Mouse (Mus musculus) cerebellum, postnatal 14 days (tissue): Measurements from ENCODE around the gene Rfesd.

Source experiments
- DNase-seq, 2 experiments: peaks; one replicate each; pipeline ENCODE4 v3.0.0; 2021; ENCODE audit warnings: mixed read lengths in 2 of 2

The Rfesd gene

DNA sequence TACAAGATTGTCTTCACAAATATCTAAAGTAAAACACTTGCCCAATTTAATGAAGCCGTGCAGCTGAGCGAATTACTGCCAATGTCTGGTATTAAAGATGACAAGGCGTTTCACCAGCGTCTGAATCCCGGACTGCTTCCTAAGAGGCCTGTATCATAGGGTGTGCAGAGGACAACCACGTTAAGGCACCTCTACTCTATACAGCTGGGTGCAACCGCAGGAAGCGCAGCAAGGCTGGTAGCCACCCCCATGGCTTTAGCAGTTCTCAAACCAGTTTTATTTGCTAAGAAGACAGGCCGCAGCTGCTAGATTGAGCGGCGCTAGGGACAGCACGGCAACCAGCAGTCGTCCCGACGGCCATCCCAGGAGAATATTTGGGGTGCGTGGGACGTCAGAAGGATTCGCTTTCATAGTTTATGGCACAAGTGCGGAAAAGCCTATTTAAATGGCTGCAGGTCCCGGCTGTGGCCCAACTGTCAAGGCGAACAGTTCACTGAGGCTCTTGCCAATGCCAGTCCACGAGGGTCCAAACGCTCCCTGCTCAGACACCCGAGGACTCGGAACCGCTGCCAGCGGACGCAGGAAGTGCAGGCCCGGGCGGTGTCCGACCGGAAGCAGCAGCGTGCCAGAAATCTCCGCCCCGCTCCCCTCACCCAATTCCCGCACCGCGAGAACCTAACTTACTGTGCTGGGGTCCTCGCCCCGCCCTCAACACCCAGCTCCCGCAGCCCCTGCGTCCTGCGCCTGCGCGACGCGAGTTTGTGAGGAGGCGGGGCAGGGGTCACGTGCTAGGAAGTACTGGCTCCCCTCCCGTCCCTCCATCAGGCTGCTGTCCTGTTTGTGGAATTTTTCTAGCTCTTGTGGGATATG, at the start of gene Rfesd:
Gene Rfesd, minus strand, starts transcription at position 746 of the 870 bp plus-strand sequence.
- peak; percentile 97 to 98 for DNase-seq

DNA sequence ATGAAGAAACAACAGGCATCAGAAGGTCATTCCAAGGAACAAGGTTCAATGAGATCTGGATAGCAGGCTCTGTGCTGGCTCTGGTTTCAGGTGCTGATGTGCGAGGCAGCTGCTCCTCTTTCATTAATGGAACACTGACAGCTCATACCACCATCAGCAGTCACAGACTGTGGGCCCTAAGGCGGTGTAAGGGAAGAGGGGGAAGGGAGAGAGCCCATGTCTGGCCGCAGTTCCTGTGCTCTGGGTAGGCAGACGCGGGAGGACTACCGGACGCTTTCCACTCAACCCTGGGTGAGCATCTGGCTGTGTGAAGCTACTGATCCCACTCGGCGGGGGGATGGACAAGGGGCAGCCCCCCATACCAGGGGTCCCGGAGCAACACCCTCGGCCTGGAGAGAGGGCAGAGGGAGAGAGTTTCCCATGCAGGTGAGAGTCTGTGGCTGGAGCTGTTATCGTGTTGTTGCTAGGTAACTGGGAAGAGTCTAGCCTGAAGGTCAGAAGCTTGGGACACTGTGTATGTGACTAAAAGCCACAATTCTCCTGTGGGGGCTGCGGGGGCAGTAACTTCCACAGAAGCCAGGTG, 45.9 kb upstream of the Rfesd start:
- no peak for DNase-seq

DNA sequence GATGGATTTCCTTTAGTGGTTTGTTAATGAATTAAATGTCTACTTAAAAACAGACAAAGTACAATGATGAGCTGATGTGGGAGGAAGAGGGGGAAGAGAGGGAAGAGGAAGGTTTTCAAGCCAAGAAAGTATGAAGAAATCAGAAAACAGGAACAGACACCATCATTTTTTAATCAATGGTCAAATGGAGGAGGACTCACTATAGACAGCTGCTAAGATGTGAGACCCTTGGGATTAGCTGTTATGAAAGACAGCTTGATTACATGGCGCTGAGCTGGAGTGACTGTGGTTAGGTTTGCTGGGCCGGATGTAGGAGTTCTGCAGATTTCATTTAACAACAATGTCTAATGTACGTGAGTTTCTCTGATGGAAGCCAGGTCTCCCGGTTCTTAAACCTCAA, 45.0 kb upstream of the Rfesd start:
- no peak for DNase-seq

DNA sequence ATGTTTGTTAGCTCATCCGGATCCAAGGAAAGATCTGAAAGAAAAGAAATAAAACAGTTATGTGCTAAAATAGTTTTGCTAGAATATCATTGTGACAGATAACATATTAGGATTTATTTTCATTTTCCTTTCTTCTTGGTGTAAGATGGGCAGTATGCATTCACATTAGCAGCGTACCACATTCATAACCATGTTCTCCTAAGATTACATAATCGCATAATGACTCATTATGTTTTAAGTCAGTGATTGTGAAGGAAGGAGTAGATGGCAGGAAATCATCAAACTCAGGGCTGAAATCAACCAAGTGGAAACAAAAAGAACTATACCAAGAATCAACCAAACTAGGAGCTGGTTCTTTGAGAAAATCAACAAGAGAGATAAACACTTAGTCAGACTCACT, 44.0 kb upstream of the Rfesd start:
- no peak for DNase-seq

DNA sequence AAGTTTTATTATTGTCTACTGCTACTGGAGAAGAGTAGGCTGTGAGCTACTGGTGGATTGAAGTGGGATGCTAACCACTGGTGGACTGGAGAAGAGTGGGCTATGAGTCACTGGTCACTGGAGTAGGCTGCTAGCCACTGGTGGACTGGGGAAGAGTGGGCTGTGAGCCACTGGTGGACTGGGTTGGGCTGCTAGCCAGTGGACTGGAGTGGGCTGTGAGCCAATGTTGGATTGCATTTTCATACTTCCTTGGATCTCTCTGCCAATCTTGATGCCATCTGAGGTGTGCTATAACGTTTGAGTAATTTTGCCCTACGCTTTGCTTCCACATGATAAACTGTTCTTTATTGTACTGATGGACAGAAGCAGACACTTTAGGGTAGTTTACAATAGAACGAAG, 43.6 kb upstream of the Rfesd start:
- DNase-seq, result peak; percentile 66 to 76

DNA sequence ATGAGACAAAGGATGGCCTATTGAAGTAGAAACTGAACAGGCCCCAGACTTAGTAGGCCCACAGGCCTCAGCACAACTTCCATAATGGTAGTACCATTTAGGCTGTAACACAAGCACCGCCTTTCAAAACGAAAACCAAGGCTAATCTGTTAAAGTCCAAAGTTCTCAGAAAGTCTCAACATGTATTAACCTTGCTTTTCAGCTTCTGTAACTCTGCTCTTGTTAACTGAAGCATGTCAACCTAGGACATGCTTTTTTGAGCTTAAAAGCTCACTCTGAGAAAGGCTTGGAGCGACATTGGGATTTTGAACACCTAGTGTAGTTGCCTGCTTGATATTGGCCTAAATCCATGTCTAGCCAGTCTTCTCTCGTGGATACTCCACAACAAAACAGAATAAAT, 41.1 kb upstream of the Rfesd start:
- no peak for DNase-seq

DNA sequence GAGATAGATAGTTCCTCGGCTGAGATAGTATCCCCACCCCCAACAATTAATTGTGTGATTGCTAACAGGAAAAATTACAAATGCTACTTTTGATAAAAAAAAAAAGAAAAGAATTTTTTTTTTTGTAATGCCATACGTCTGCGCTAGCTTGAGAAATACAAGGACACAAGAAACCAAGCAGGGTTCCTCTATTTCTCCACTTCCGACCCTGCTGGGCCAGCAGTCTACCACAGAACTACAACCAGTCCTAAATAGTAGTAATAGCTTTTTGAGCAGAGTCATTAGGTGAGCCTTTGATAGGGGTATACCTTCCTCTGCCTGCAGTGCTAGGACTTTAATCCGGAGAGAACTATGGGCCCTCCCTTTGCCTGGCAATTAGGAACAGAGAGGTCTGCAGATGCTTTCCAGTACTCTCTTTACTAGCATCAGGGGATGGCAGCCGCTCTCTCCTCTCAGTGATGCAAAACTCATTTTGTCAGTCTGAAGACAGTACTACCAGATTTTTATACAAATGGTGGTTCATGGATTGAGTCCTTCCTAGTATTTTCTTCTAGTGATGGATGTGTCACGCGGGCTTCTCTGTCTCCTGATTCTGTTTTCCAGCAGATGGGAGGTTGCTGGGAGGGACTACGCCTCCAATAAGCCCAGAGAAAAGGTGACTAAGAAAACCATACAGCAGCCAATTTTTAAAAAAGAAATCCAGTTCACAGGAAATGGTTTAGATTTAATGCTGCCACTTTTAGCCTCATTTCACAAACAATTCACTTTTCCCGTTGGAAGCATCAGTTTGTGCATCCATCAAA, 38.9 kb upstream of the Rfesd start:
- peak in 1 of 2 experiments; percentile 10 for DNase-seq

DNA sequence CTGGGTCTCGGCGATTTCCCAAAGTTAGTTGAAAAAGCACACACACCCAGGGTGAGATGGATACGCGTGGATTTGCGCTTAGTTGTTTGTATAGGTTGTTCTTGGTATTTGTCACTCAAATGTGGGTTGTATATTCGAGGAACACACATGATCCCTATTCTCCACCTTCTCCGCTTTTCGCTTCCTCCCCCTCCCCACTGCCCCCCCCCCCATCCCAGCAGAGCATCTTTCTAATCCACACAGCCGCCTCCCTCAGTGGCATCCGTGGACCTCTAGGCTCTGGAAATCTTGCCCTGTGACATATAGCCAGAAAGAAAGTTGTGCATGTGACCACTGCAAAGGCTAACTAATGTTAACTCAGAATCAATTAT, 38.4 kb upstream of the Rfesd start, which contains the start of gene Gpr150:
Gene Gpr150, minus strand, starts transcription at position 101 of the 371 bp plus-strand sequence.
- DNase-seq, result no peak

DNA sequence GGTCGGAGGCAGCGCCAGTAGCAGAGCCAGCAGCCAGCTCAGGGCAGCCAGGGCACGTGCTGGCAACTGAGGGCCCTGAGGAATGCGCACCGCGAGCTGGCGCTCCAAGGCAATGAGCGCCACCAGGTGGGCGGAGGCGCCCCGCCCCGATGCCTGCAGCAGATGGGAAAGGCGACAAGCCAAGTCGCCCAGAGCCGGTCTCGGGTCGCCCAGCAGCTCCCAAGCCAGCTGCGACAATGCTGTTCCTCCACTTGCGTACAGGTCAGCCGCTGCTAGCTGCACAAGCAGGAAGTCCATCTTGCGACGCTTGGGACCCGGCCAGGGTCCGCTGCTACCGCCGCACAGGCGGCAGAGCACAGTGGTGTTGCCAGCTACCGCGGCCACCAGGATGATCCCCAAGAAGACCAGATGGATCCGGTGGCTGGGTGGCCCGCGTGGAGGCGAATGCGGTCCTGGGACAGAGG, 37.8 kb upstream of the Rfesd start:
- DNase-seq, result peak; percentile 82 to 88

DNA sequence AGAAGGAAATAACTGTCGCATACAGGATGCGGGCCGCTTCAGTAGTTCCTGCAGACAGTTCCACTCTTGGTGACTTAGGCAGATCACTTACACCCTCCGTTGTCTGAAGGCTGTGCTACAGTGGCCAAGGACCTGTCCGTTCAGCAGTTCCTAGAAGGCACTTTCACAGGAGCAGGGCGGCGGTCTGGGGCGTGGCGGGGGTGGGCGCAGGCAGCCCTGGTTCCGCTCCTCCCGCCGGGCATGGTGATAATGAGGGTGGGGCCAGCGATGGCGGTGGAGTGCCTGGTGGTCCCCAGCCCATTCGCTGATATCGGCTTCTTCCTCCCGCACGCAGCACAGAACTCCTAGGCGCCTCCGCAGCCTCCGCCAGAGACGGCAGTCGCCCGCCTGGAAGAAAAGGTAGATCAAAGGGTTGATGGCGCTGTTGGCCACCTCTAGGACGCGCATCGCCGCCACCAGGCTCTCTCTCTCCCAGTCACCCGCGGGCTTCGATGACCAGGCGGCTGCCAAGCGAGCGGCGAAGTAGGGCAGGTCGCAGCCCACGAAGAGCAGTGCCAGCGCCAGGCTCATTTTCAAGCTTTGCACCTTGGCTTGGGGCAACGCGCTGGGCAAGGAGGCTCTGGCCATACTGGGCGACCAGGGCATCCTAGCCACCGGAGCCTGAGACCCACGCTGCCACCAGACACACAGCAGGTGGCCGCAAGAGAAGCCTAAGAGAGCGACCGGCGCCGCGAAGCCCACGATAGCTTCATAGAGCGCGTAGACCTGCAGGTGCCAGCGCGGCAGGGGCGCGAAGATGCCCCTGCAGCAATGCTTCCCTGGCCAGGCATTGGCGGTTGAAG, 37.1 kb upstream of the Rfesd start:
- peak; percentile 76 to 80 for DNase-seq

DNA sequence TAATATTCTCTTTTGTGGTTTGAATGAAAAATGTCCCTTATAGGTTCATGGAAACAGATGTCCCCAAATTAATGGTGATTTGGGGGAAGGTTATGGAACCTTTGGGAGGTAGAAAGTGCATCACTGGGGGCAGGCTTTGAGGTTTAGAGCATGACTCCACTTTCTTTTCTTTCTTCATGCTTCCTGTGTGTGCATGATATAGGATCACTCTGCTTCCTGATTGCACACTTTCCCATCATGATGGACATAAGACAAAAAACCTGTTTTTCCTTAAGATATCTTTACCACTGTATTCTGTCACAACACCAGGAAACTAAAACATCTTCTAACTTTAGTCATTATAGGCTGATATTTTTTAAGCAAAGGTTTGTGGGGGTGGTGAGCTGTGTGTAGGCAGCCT, 26.5 kb upstream of the Rfesd start:
- no peak for DNase-seq

DNA sequence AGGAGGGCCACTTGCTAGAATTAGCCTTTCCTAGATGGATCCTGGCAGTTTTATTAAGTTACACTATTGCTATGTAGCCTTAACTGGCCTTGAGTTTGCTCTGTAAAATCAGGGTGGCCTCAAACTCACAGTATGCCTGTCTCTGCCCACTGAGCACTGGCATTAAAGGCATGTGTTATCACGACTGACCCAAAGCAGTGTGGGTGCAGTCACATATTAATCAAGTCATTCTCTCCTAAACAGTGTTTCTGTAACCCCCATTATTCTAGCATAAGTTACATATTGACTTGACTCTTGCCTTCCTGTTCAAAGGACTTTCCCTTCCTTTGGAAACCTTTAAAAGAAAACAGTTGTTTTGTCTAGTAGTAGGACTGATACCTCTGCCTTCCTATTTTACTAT, 23.9 kb upstream of the Rfesd start:
- DNase-seq, result no peak

DNA sequence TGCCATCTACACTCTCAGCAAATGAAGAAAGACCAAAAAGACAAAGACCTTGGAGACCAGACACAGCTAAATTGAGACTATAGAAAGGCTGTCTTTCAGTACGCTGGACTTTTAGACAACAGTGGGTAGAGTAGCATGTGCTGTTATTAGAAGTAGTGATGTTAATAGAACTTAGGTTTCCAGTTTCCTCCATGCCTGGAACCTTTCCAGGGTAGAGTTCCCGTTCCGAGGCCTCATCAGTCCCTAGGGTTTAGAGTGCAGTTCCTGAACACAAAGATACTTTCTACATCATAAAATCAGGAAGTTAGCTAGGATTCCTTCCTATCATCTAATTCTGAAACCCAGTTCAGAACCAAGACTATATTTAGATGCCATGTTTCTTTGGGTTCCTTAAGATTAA, 6.1 kb upstream of the Rfesd start:
- DNase-seq, result no peak

DNA sequence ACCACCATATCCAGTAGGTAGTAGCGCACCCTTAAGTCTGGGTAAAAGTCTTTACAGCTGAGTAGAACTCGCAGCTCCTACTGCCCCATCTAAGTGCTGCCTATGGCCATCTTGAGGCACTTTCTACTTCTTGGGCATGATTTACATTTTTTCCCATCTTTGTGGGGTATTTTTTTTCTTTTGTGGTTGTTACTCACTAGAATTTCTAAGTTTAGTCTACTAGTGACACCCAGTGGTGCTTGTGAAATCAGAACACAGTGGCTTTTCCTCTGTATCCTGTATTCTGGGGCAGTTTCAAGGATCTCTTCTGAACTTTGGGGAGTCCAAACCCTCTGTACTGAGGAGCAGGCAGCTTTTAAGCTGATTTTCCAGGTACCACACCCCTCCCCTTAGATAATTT, 3.3 kb upstream of the Rfesd start:
- peak in 1 of 2 experiments; percentile 10 for DNase-seq

DNA sequence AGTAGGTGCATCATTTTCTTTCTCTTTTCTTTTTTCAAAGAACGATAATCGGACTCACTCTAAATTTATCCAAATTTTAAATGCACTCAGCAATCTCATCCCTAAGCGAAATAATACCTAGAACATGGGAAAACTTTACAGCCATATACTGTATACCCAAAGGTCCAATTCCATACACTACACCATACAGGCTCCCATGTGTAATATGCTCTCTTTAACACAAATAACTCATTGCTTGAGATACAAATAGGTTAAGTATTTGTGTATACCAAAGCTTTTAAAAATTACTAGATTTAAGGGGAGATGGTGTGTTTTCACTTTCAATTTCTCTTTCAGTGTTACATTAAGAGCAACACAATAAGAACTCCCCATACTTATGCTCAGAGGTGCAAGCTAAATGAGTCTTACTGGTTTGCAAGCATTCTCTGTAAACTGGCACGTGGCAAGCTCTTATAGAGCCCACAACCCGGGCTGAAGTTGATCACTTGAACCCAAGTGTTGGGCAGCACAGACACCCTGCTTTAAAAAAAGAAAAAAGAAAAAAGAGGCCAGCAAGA, 403 bp upstream of the Rfesd start:
- peak in 1 of 2 experiments; percentile 14 for DNase-seq

DNA sequence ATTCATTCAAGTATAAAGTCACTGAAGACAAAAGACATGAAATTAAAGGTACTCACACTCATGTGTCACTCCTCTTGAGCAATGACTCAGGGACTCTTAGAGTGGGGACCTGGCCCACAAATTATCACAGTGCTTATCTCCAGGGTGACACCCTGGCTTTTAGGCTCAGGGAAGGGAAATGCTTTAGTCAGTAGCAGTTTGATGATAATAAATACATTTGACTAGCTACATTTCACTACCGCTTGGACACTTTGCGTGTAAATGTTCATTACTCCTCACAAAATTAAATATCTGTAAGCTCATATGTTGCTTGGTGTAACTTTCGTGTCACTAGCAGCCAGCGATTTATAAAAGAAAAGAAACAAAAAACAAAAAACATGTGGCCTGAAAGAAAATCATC, 1.1 kb downstream of the Rfesd start:
- peak in 1 of 2 experiments; percentile 15 for DNase-seq

DNA sequence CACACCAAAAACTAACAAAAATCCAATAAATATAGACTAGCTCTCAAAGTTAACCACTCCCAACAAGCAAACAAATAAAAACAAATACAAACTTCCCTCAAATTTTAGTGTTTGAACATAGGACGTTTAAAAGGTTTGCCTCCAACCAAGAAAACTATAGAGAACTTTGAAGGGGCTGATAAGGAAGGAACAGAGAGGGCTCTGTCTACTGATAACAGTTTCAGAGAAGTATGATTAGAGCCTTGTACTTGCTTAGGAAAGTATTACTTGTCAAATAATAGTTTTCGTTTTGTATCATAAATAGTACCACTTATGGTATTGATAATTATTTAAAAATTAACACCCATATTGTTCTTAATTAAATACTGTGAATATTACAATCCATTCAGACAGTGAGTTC, 4.0 kb downstream of the Rfesd start:
- DNase-seq, result no peak

DNA sequence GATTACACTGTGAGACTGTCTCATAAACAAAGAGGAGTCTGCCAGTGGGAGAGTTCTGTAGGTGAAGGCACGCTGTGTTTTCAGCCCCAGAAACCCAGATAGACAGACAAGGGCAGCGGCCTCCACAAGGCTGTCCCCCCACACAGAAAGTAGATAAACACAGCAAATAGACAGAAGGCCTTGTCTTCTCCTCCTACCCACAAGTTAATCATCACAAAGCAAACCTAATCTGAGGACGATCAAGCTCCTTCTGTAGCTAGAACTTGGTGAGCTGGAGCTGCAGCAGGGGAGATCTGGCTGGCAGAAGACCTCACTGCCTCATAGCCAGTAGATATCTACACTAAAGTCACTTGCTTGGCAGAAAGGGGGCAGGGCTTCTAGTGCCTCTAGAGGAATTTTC, 15.2 kb downstream of the Rfesd start:
- DNase-seq, result no peak

DNA sequence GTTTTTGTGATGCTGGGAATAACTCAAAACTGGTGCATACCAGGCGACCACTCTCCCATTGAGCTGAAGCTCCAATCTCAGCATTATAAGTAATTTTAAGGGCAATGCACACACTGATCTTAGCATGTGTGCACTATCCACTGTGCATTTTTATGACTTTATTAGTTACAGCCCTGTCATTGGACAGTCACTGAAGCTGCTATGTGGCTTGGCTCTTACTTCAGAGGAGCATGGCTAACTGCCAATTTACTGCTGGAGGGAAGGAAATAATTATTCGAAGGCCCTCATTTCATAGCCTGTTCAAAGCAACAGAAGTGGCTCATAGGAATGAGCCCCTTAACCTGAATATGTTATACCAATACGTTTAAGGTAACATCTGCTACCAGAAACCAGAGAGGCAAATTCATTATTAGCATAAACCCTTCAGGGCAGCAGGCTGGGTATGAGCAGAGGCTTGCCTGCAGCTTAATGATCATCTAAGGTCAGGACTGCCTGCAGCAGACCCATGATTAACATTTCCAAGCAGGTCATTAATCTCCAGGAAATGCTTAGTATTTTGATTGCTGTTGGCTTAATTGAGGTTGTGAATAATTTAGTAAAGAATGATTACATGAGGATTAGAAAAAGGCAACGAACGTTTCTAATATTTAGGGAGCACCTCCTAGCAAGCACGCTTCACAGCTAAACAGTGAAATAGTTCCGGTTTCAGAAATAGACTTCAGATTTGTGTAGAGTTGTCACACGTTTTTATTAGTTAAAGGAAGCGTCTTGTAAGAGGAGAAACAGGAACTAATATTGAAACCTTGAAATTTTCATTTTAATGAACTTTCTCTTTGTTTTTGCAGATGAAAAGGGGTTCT, 26.1 kb downstream of the Rfesd start:
- peak; percentile 14 to 39 for DNase-seq

DNA sequence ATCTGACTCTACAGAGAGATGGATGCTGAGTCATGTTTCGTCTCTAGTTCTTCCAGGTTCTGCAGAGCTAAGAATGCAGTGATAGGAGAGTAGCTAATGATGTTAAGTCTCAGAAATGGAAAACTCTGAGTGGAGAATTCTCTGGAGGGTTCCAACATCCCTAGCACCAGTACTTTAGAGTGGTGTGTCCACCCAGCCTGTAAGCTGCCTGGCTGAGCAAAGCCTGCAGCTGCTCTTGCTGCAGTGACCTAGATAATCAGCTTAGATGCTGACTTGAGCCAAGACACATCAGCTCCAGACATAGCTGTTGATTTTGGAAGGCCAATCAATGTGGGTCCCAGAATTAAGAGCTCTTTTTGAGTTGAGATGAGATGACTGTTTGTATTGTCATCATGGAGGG, 30.4 kb downstream of the Rfesd start:
- DNase-seq, result no peak

DNA sequence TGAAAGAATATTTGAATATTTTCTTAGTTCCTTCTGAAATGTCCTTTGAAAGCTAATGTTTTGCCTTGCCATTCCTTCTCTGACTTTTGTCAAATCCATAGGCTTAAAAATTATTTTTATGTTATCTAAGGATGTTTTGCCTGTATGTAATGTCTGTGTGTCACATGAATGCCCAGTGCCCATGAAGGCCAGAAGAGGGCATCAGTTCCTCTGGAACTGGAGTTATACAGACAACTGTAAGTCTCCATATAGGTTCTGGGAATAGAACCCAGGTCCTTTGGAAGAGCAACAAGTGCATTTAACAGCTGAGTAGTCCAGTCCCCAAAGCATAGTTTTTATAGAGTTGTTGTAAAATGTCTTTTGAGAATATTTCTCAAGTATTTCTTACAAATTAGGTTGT, 36.6 kb downstream of the Rfesd start:
- peak in 1 of 2 experiments; percentile 9 for DNase-seq
